Mouse (Mus musculus) spleen, adult 2 months (tissue): ENCODE data around the gene Serp2. TPM values are rescaled to one million over a fixed set of nuclear protein-coding genes. Genes with fewer than 3 reads are reported as not detected.
"Not testable (repeated sequence)": the region's sequence is repeated elsewhere in the genome, so short reads cannot be mapped to it uniquely, and the experiment has no call there.

Experiments used
- DNase-seq, 2 experiments: peaks; one replicate each; pipeline versions ENCODE4 v3.0.0 to v3.0.0-alpha.2; 2012 to 2021; ENCODE audit warnings: low spot score in 2 of 2, low read depth in 1 of 2
- H3K27ac ChIP-seq: fragments of 200-500 bp; 2 replicates; pipeline ENCODE4 v1.5.1; 2012; ENCODE audit warnings: low read length, inconsistent platforms; ENCODE audit not compliant: insufficient read depth
- H3K27me3 ChIP-seq: fragments of 200-500 bp; 2 replicates; pipeline ENCODE4 v1.6.1; 2012; ENCODE audit warnings: mild to moderate bottlenecking, moderate library complexity, low read length, inconsistent platforms; ENCODE audit not compliant: control insufficient read depth, insufficient read depth
- H3K36me3 ChIP-seq: fragments of 200-500 bp; 2 replicates; pipeline ENCODE4 v1.6.1; 2012; ENCODE audit warnings: mild to moderate bottlenecking, low read length, inconsistent platforms; ENCODE audit not compliant: control insufficient read depth, insufficient read depth
- H3K4me1 ChIP-seq: fragments of 200-500 bp; 2 replicates; pipeline ENCODE4 v1.6.1; 2011; ENCODE audit warnings: inconsistent platforms; ENCODE audit not compliant: control insufficient read depth, insufficient read depth, insufficient read length
- H3K4me3 ChIP-seq: fragments of 200-500 bp; 2 replicates; pipeline ENCODE4 v1.5.1; 2011; ENCODE audit warnings: mild to moderate bottlenecking, inconsistent platforms; ENCODE audit not compliant: insufficient read depth, insufficient read length; ENCODE audit errors: extremely low read depth
- CTCF ChIP-seq: fragments of 200-500 bp; IDR thresholded peaks from 2 replicates; pipeline ENCODE4 v1.5.1; 2011; ENCODE audit warnings: mild to moderate bottlenecking, inconsistent platforms; ENCODE audit not compliant: insufficient read depth, insufficient read length, insufficient replicate concordance; ENCODE audit errors: extremely low read depth
- POLR2A ChIP-seq: fragments of 200-500 bp; IDR thresholded peaks from 2 replicates; pipeline ENCODE4 v1.6.1; 2011; ENCODE audit warnings: low read depth, low read length, inconsistent platforms
- WGBS: fragments of 180-500 bp; shearing (Covaris S2); methylation state at CpG from one replicate; pipeline ENCODE4 v1.1.7; 2018; 5-methylcytosine and 5-hydroxymethylcytosine counted together
- polyA plus RNA-seq: library from polyadenylated mRNA; depleted of rRNA; stranded (reverse); fragments of >200 nt; gene quantifications from 2 replicates; pipeline ENCODE4 v1.2.3, GENCODE M21; 2012

Serp2 gene
- polyA plus RNA-seq, 1 experiment, result 4.2 TPM

- Histone ChIP-seq H3K27me3 (no peaks in the 10 kb centered on the region), H3K4me3 (no peak overlapping the region), H3K27ac (no peak overlapping the region), H3K4me1 (peaks cover 5% of the 10 kb centered on the region; the same call in 1 of the 2 replicates), H3K36me3 (no peaks in the 10 kb centered on the region)
- WGBS, result 5% methylated on average over 9 of the region's 9 CpGs
- DNase-seq, result no peak
- no peak for TF ChIP-seq CTCF
- TF ChIP-seq POLR2A, result no peak
Measured at GRCm38 (mm10) chr14:76569271-76569961, 12.7 kb upstream of the Serp2 start.

DNA sequence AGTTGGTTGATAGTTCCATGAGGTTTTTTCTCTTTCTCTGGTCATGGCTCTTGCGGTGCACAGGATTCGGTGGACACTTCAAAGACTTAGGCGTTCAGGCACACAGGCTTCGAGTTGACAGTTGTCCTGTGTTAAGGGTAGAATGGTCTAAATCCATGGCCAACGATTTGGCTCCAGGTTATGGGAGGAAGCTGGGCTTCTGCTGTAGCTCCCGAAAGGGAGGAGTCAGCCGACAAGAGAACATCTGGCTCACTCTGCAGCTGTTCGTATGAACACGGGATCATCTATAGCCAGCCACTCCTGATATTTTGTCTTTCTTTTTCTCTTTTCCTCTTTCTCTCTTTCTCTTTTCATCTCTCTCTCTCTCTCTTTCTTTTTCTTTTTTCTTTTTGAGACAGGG lies 11.9 kb upstream of the Serp2 start:
- no peak overlapping the region for H3K27ac ChIP-seq
- WGBS, result 53% methylated on average over 9 of the region's 9 CpGs
- no peak for TF ChIP-seq CTCF
- no peak for TF ChIP-seq POLR2A
- H3K4me3 ChIP-seq, result no peak overlapping the region
- H3K36me3 ChIP-seq, result no peaks in the 10 kb centered on the region
- H3K27me3 ChIP-seq, result no peaks in the 10 kb centered on the region
- H3K4me1 ChIP-seq, result peaks cover 5% of the 10 kb centered on the region; the same call in 1 of the 2 replicates
- DNase-seq, result no peak

- Histone ChIP-seq H3K36me3 (no peaks in the 10 kb centered on the region), H3K4me3 (no peak overlapping the region), H3K27ac (no peak overlapping the region), H3K27me3 (no peaks in the 10 kb centered on the region), H3K4me1 (peaks cover 5% of the 10 kb centered on the region; the same call in 1 of the 2 replicates)
- WGBS, result 77% methylated on average over 1 of the region's 1 CpGs
- no peak for TF ChIP-seq CTCF
- TF ChIP-seq POLR2A, result no peak
- DNase-seq, result no peak
Measured at GRCm38 (mm10) chr14:76567280-76567679, 10.6 kb upstream of the Serp2 start.

DNA sequence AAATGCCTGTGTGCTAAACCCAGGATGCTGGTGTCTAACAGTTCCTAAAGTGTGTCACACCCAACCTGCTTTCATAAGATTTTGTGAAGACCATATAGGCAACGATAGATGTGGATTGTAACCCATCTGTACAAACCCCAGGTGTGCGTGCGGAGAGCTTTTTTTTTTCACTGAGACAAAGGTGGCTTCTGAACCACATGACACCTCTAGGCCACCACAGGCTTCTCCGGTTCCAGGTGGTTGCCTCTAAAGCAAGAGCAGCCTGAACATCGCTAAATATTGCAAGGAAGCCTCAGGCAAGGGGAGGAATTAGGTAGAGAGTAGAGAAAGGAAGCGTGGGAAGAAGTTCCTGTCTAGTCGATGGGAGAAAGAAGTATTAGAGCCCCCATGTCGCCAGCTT lies 10.0 kb upstream of the Serp2 start:
- no peak overlapping the region for H3K27ac ChIP-seq
- WGBS, result 61% methylated on average over 8 of the region's 8 CpGs
- no peak for TF ChIP-seq POLR2A
- no peak for TF ChIP-seq CTCF

GRCm38 (mm10) chr14:76566193-76566592 lies 9.5 kb upstream of the Serp2 start:
- H3K27me3 ChIP-seq, result no peaks in the 10 kb centered on the region
- TF ChIP-seq POLR2A (no peak), CTCF (no peak)
- 94% methylated on average over 4 of the region's 4 CpGs for WGBS
- no peak overlapping the region for H3K4me3 ChIP-seq
- H3K36me3 ChIP-seq, result no peaks in the 10 kb centered on the region
- H3K4me1 ChIP-seq, result peaks cover 5% of the 10 kb centered on the region; the same call in 1 of the 2 replicates
- DNase-seq, result no peak
- no peak overlapping the region for H3K27ac ChIP-seq

More for the DNA sequence above, 10.0 kb upstream of the Serp2 start:
- H3K4me1 ChIP-seq, result peaks cover 5% of the 10 kb centered on the region; the same call in 1 of the 2 replicates
- no peaks in the 10 kb centered on the region for H3K36me3 ChIP-seq
- DNase-seq, result no peak
- H3K27me3 ChIP-seq, result no peaks in the 10 kb centered on the region
- H3K4me3 ChIP-seq, result no peak overlapping the region

DNA sequence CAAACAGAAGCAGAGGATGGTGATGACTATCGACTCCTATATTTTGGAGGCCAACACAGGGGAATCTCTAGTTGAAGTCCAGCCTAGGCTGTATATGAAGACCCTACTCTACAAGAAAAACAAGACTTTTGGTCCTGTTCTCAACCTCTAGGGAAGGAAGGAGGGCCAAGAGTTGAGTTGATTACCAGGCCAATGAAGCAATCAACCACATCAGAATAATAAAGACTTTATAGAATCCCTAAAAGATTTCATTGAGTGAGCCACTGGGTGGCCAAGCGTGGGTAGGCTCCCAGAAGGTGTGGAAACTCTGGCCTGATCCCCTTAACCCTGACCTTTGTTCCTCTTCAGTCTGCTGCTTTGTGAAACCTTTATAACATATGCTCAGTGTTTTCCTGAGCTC lies 2.5 kb upstream of the Serp2 start:
- WGBS, result 95% methylated on average over 2 of the region's 2 CpGs

GRCm38 (mm10) chr14:76558171-76558570 lies 1.5 kb upstream of the Serp2 start:
- DNase-seq, H3K36me3 ChIP-seq, H3K27ac ChIP-seq, H3K4me1 ChIP-seq, H3K4me3 ChIP-seq, H3K27me3 ChIP-seq: not testable (repeated sequence)
- 37% methylated on average over 8 of the region's 8 CpGs for WGBS

More for the DNA sequence above, 2.5 kb upstream of the Serp2 start:
- peaks cover 6% of the 10 kb centered on the region for H3K4me1 ChIP-seq
- no peak overlapping the region for H3K27ac ChIP-seq
- no peak for DNase-seq
- H3K27me3 ChIP-seq, result peaks cover 4% of the 10 kb centered on the region; the same call in 1 of the 2 replicates
- no peak for TF ChIP-seq POLR2A
- TF ChIP-seq CTCF, result no peak
- H3K36me3 ChIP-seq, result no peaks in the 10 kb centered on the region
- no peak overlapping the region for H3K4me3 ChIP-seq
